Mouse (Mus musculus): ENCODE data around the gene Epn1.

Gene Epn1

GRCm38 (mm10) chr7:5091008-5091728 lies 11.1 kb downstream of the Epn1 start:
- in situ Hi-C loops (cut with MboI; ENCODE audit: low sequenced_read_pairs): no loop called here

- in situ Hi-C loops (cut with MboI; ENCODE audit: low sequenced_read_pairs): no loop called here
Observed at GRCm38 (mm10) chr7:5092381-5092780, 12.3 kb downstream of the Epn1 start.

GRCm38 (mm10) chr7:5092831-5093510 lies 12.9 kb downstream of the Epn1 start:
- in situ Hi-C loops (cut with MboI; ENCODE audit: low sequenced_read_pairs): no loop called here

- in situ Hi-C loops (cut with MboI; ENCODE audit: low sequenced_read_pairs): no loop called here
Observed at GRCm38 (mm10) chr7:5098769-5099168, 18.7 kb downstream of the Epn1 start.

- in situ Hi-C loops (cut with MboI; ENCODE audit: low sequenced_read_pairs): no loop called here
Observed at GRCm38 (mm10) chr7:5099796-5100195, 19.8 kb downstream of the Epn1 start.

- in situ Hi-C loops (cut with MboI; ENCODE audit: low sequenced_read_pairs): no loop called here
Observed at GRCm38 (mm10) chr7:5101066-5101663, 21.1 kb downstream of the Epn1 start.

GRCm38 (mm10) chr7:5102564-5102963 lies 22.5 kb downstream of the Epn1 start:
- in situ Hi-C loops (cut with MboI; ENCODE audit: low sequenced_read_pairs): no loop called here

- in situ Hi-C loops (cut with MboI; ENCODE audit: low sequenced_read_pairs): no loop called here
Observed at GRCm38 (mm10) chr7:5108272-5108671, 28.2 kb downstream of the Epn1 start.

GRCm38 (mm10) chr7:5109301-5109700 lies 29.3 kb downstream of the Epn1 start:
- in situ Hi-C loops (cut with MboI; ENCODE audit: low sequenced_read_pairs): no loop called here

- in situ Hi-C loops (cut with MboI; ENCODE audit: low sequenced_read_pairs): no loop called here
Observed at GRCm38 (mm10) chr7:5112701-5113100, 32.7 kb downstream of the Epn1 start.

GRCm38 (mm10) chr7:5116850-5117249 lies 36.8 kb downstream of the Epn1 start, which contains the start of gene Rfpl4:
Gene Rfpl4, minus strand, starts transcription at chr7:5116950.
- in situ Hi-C loops (cut with MboI; ENCODE audit: low sequenced_read_pairs): no loop called here

GRCm38 (mm10) chr7:5125078-5125477 lies 45.0 kb downstream of the Epn1 start:
- in situ Hi-C loops (cut with MboI; ENCODE audit: low sequenced_read_pairs): loop anchor here (5.0 kb wide), 1 partner anchor 43 kb away; the partner anchor contains the start of gene Epn1

GRCm38 (mm10) chr7:5125549-5126406 lies 45.7 kb downstream of the Epn1 start, which contains the start of gene Rasl2-9:
Gene Rasl2-9, minus strand, starts transcription at chr7:5125950.
- in situ Hi-C loops (cut with MboI; ENCODE audit: low sequenced_read_pairs): loop anchor here (5.0 kb wide), 1 partner anchor 43 kb away; the partner anchor contains the start of gene Epn1

Measured in CH12F3 (cell line).